Mouse (Mus musculus): ENCODE results near the gene R3hdml. TPM values are rescaled to one million over a fixed set of nuclear protein-coding genes. Genes with fewer than 3 reads are reported as not detected.

R3hdml gene
- total RNA-seq, 2 experiments from 2014 or later = 4.6 TPM; not detected in 1

DNA sequence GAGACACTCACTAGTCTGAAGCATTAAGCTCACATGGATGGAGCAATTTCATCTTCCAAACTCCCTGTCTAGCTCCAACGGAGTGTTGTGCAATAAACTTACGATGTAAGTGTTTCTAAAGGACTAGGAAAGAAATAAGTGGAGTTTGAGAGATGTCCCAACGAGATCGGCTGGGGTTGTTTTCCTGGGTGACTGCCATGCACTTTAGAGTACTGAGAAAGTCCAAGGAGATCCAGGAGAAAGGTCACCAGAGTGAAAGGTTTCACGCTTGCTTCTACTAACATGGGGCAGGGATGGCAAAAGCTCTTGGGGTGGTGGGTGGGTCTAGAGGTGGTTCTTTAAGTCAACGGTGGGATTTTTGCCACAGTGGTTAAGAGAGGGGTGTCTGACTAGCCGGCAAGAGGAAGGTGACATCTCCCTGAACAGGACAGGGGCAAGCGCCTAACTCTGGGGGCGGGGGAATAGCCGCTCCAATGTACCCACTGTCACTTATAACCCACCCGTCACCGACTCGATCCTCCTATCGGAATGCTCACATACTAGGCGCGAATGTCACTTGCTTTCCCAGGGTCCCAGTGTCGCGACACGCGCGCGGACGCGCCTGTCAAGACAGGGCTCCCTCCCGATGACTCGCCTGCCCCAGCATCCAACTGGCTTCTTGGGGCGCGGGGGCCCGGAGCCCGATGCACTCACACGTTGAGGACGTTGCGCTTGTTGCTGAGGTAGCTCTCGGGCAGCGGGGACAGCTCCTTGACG, 20.2 kb upstream of the R3hdml start:
- DNase-seq (ENCODE audit: low spot score in 2 of 2) = no peak

DNA sequence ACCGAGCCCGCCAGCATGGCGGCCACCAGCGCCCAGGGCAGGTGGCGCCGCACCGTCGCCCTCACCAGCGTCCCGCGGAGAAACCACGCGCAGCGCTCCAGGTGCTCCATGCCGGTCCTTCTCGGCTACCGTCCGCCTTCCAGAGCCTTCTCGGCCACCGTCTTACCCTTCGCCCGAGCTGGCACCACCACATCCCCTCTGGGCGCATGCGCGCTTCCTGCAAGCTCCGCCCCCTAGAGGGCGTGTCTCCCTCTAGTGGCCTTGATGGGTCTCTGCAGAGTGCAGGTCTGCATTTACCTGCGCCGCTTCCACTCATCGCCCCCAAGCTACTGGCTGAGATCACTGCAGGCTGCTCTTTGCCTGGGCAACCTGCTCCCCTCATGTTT, 19.7 kb upstream of the R3hdml start, which contains the start of gene Fitm2:
Fitm2 (minus strand) TSS at position 164 of the 386 bp plus-strand sequence.
- peak; percentile 91 to 97 for DNase-seq (ENCODE audit: low spot score in 2 of 2)

DNA sequence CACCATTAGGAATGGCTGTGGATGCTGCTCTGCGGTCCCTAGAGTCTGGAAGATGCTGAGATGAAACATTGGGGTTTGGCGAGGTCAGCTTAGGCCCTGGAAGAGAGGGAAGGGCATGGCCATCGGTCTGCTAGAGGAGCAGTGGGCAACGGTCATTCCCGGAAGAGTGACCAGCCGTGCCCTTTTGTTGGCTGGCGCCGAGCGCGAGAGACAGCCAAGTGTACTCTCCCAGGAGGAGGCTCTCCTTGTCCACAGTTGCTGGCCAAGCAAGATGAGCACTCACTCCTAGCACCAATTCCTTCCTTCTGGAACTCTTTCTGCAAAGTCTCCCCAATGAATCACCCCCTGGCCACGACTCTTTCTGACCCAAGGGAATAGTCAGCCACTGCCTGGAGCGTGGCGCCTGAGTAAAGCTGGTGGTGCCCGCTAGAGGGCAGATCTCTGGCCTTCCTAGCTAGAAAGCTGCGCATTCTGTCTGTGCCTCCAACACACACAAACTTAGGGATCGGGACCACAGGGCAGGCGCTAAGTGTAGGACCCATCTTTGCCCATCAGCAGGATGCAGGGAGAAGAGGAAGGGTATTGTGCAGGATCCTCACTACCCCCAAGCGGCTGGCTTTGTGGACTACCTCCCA, 11.8 kb upstream of the R3hdml start:
- no peak for DNase-seq (ENCODE audit: low spot score in 2 of 2)

DNA sequence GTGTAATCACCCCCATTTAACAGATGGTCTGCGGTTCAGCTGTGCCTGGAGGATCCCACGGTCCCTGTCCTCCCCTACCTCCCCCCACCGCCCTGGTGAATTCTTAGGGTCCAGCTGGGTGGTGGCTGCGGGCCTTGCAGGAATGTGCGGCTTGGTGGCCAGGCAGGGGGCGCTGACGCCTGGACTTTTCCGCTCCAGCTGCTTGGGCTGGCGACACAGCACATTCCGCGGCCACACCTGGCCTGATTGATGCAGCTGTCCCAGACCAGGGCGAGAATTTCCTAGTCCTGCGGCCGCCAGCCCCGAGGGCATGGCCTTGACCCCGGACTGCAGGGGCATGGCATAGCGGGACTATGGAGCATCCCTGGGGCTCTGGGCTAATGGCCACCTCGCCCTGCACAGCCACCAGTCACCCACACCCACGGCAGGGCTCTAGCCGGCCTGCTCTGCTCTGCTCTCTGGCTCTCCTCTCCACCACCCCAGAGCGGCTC, 10.5 kb upstream of the R3hdml start:
- no peak for DNase-seq (ENCODE audit: low spot score in 2 of 2)

DNA sequence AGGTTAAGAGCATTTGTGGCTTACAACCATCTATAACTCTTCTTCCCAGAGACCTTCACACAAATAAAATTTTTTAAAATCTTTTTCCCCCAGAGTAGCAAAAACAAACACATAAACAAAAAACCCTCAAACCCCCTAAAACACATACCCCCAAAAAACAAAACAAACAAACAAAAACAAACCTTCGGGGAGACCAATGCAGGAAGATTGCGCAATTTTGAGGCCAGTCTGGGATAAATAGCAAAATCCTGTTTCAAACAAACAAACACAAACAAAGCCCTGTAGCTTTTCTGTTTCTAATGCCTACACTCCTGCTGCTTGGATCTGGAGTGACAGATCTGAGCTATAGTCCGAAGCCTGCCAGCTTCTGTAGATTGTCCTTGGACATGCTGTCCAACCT, 4.8 kb upstream of the R3hdml start:
- no peak for DNase-seq (ENCODE audit: low spot score in 2 of 2)

DNA sequence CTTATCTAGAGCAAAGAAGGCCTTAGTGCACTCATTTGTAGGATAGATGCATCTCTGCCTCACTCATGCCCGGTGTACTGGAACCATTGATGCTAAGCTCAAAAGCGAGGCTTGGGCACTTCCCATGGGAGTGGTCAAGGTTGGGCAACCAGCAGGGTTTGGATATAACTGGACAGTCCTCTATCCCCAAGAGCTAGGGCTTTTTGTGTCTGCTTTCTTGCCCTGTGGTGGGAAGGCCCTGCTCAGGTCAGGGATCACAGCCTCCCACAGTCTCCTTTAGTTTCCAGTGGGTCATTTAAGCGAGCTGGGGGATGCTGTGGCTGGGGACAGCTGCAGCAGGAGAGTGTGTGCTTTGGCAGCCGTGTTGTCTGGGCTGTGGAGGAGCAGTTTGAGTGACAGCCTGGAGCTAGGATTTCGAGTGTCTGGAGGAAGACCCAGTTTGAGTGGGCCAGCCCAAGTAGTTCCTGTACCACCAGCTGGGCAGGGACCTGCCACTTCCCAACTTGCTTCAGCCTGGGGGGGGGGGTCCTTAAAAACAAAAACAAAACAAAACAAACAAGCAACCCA, 2.3 kb upstream of the R3hdml start:
- DNase-seq (ENCODE audit: low spot score in 2 of 2) = no peak

DNA sequence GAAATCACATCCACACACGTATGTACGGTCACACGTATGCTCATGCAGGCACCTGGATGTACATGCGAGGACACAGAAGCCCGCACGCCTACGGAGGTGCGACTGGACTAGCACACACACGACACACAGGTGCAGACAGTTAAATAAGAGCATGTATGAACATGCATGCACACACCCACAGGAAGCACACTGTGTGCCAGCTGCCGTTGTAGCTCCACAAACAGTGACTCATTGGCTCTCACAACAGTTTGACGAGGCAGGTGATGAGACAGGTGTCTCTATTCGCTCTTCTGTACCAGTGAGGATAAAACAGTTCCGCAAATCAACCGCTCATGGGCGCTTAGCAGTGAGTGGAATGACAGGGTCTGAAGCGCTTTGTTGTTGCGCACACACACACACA, 1.5 kb upstream of the R3hdml start:
- no peak for DNase-seq (ENCODE audit: low spot score in 2 of 2)

DNA sequence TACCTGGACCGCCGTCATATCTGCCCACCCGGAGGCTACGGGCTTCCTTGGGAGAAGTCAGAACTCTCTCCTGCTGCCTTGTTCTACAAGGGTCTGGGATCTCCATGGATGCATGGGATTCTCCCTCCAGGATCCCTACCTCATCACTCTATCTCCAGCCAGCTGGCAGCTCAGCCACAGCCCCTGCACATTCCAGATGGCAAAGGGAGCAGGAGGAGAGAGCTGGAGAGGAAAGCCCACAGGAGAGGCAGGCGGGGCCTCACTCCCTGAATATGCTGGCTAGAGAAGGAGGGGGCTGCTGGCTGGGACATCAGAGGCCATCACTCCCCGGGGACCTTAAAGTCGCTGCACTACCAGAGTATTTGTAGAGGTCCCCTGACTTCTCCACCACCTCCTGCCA, 767 bp upstream of the R3hdml start:
- DNase-seq (ENCODE audit: low spot score in 2 of 2) = no peak

DNA sequence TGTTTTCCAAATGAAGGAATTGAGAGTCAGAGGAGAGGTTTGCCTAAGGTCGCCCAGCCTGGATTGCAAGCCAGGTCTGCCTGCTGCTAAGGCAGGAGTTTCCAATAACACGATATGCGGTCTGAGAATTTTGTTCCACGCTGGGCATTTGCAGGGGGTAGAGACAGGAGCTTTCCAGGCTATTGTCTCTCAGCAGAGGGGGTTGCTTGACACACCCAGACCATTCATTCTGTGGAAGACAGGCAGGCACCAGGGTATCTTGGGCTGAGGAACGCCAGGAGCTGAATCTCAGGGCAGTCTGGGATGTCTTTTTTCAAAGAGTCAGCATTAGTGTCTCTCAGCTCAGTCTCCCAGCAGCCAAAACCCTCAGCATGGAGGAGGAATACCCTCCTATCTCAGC, 913 bp downstream of the R3hdml start:
- DNase-seq (ENCODE audit: low spot score in 2 of 2) = no peak

DNA sequence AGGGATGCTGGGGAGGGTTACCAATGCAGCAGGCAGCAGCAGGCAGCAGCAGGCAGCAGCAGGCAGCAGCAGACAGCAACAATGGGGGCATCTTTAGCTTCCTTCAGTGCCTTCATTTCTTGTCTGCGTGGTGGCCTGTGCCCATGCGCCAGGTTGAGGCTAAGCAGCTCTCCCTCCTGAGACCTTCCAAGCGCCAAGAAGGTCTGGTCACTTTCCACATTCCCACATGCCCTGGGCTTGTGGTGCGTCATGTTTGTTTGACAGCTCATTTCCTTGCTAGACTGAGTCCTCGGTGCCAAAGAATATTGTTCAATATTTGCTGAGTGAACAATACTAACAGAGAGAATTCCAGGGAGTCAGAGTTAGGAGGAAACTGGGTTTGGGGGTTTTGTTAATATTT, 1.9 kb downstream of the R3hdml start:
- no peak for DNase-seq (ENCODE audit: low spot score in 2 of 2)

DNA sequence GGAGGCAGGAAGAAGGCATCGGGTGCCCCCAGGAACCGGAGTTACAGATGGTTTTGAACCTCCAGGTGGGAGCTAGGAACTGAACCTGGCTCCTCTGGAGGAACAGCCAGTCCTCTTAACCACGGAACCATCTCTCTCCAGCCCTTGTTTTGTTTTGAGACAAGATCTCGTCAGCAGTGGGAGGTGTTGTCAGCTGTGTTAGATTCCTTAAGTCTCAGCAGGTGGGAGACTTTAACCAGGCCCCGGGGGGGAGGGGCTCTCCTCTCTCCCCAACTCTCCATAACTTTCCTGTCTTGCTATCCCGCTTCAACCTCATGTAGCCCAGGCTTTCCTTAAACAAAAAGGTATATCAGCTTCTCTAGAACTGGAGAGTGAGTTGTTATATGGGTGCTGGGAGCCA, 2.3 kb downstream of the R3hdml start:
- DNase-seq (ENCODE audit: low spot score in 2 of 2) = no peak

DNA sequence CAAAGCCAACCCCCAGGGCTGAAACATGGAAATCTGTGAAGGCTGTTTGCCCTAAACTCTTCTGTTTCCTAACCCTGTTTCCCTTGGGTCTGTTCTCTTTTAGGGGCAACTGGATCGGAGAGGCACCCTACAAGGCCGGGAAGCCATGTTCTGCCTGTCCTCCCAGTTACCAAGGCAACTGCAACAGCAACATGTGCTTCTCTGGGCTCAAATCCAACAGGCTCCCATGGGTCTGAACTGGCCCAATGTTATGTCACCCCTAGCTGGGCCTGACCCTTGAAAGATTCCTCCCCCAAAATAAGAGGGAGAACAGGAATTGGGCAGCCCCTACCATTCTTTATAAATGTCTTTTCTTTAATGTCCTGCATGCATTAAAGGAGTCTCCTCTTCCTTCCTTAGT, 10.1 kb downstream of the R3hdml start:
- DNase-seq (ENCODE audit: low spot score in 2 of 2) = no peak

DNA sequence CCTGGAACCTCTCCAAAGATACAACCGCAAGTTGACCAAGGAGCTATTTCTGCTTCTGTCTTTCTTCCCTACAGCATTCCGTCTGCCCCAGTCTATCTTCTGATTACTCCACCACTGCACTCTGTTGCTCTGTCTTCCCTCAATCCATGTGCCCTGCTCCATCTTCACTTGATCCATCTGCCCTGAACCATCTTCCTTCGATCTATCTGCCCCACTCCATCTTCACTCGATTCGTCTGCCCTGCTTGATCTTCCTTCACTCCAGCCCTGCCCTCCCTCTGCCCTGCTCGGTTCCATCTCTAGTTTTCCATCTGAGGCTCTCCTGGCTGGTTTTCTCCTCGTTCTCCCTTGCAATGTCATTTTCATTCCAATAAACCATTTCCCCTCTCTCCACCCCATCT, 11.1 kb downstream of the R3hdml start:
- no peak for DNase-seq (ENCODE audit: low spot score in 2 of 2)

DNA sequence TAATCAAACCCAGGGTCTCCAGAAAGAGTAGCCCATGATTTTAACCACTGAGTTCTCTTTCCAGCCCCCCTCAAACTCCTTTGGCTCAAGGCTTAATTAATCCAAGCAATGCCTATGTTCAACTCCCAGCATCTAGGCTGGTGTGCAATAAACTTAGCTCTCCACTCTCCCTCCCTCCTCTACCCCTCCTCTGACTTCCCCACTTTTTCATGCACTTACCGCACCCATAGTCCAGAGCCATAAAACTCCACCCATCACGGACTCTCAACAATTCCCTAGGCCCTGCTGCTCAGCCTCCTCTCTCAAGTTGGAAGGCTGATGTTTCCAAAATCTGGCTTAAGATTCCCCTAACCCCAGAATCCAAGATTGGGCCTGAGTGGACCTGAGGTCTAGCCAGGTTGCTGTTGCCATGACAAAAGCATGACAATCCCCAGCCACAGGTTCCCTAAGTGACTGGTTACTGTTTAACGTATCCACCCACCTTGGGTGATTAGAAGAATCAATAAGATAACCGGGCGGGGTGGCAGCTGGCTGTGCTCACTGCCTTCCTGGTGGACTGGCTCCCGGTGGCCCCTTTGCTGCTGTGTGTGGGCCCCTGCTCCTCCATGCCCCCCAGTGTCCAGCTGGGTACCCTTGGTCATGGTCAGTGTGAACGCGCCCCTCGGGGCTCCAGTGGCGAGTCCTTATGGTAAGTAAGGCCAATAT, 14.3 kb downstream of the R3hdml start, which contains the start of gene Hnf4a:
Hnf4a (plus strand) TSS at position 509 of the 705 bp plus-strand sequence.
- no peak for DNase-seq (ENCODE audit: low spot score in 2 of 2)

DNA sequence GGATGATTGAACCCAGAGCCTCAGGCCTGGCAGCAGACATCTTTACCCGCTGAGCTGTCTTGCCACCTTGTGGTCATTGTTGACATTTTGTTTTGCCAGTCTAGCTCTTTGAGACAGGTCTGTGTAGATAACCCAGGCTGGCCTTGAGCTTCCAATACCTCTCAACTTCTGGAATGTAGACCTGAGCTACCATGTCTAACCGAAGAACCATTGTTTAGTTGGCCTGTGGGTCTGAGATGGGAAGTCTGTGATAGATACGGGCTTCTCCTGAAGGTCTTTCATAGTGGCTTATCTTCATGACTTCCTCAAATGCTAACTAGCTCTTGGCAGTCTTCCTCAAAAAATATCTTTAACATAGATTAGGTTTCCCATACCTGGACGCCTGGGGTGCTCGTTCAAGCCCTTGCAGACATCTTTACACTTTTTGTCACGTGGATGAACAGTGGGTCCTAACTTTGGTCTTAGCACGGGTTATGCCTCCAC, 33.7 kb downstream of the R3hdml start:
- no peak for DNase-seq (ENCODE audit: low spot score in 2 of 2)

DNA sequence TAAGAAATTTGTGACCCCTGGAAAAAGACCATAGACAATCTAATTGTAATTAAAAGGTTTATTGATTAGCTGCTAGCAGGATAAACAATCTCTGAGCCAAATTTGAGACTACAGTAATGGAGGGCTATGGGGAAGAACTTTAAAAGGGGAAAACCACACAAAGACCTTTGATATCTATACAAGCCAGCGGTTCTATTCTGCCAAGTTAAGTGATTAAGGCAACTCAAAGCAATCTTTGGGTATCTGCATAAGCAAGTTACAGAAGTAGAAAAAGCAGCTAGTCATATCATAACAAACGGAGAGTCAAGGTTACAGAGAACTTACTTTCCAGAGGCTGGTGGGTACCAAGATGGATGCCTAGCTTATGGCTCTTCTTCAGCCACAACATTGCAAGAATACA, 35.4 kb downstream of the R3hdml start:
- no peak for DNase-seq (ENCODE audit: low spot score in 2 of 2)

DNA sequence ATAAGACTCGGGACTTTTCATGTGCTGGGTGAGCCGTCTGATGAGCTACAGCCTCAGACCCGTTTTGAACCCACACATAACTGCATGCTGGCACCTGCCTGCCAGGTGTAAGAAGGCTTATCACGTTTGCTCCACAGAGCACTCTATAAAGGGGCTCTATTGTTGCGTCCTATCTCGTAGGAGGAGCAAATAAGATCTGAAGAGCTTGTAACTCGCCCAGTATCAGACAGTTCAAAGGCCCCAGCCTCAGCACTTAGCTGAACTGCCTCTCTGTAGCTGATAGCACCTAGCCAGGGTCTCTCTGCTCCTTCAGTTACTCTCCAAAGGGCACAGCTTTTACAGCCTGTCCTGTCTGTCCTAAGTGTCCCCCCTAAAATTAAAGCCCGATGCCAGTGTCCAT, 38.3 kb downstream of the R3hdml start:
- DNase-seq (ENCODE audit: low spot score in 2 of 2) = no peak

DNA sequence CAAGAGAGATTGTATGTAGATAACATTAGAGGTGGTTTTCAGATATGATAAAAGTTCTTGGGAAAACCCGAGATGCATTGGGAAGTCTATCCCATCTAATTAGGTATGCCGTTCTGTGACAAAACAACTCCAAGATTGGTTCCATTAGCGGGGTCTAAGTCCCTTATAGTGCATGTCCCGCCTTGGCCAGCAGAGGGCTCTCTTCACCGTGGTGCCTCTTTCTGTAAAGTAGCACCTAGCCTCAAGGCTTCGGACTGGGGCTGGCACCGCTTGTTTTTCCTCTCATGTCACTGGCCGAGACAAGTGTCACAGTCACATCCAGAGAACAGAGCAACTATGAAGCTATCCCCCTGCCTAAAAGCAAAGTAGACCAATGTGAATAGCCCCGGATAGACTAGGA, 39.8 kb downstream of the R3hdml start:
- DNase-seq (ENCODE audit: low spot score in 2 of 2) = peak; percentile 53 to 72

DNA sequence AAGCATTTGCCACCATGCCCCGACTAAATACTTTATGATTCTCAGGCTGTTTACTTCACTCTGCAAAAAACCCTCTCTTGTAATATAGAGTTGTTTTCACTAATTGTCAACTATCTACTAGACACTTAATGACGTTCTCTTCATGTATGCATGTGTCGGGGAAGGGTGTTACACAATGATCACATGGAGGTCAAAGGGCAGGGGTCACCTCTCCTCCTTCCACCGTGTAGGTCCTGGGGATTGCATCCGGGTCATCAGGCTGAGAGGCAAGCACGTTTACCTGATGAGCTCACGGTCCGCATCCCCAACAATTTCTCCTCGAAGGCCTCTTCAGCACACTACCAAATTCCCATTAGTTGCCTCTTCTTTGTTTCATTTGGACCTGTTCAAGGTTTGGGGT, 41.1 kb downstream of the R3hdml start:
- no peak for DNase-seq (ENCODE audit: low spot score in 2 of 2)

DNA sequence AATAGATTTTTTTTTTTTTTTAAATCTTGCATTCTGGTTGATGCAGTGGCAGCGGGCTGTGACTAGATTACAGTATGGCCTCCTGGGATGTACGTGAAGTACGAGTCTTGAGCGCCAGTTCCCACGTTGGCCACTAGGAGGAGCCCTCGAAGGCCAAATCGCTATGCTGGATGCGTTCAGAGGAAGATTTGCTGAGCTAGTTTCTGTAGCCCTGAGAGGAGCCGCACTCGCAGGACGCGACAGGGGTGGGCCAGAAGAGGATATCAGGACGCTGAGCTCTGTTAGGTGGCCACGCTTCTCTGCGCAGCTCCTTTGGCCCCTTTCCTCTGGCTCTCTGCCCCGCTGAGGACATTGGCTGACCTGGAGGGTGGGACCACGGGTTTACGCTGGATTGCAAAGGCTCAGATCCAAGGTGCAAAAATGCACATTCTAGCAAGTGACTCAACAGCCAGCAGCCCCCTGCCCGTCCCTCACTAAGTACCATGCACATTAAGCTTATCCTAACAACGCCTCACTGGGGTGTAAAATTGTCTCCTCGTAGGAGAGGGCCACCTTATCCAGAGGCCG, 42.9 kb downstream of the R3hdml start:
- peak; percentile 65 to 76 for DNase-seq (ENCODE audit: low spot score in 2 of 2)

DNA sequence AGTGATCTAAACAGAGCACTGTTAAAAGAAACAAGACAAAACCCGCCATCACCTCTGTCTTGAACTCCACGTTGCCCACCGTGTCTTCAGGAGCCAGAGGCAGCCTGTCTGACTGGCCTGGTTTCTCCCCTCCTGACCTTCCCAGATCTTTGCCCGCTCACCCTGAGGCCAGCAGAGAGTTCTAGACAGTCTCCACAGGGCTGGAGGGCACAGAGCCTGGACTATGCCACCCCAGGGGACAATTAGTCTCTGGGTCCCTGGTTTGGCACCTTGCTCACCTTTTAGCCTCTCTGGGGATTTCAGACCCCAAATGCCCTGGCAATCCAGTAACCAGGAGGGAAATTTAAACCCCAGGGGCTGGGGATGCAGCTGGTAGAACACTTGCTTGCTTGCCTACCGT, 45.3 kb downstream of the R3hdml start:
- DNase-seq (ENCODE audit: low spot score in 2 of 2) = no peak
